Mouse (Mus musculus): Measurements from ENCODE around the gene Asphd1. TPM values are rescaled to one million over a fixed set of nuclear protein-coding genes. Genes with fewer than 3 reads are reported as not detected.
A peak's percentile ranks its signal among the peaks of the same experiment; 100 is the strongest.

The Asphd1 gene
- total RNA-seq (2015) (not detected in 2 replicates), total RNA-seq (2017) (not detected in 2 replicates)

GRCm38 (mm10) chr7:126949403-126949792 lies at the start of gene Asphd1:
TSS of gene Asphd1 (minus strand) at chr7:126949582.
- ATAC-seq (ENCODE audit: poor library complexity, severe bottlenecking) = no peak

- no peak for ATAC-seq (ENCODE audit: poor library complexity, severe bottlenecking)
Observed at GRCm38 (mm10) chr7:126996449-126996848, 47.1 kb upstream of the Asphd1 start.

GRCm38 (mm10) chr7:126988816-126989215 lies 39.4 kb upstream of the Asphd1 start:
- no peak for ATAC-seq (ENCODE audit: poor library complexity, severe bottlenecking)

- peak; percentile 52; the same call in 1 of the 2 replicates for ATAC-seq (ENCODE audit: poor library complexity, severe bottlenecking)
Observed at GRCm38 (mm10) chr7:126986319-126986718, 36.9 kb upstream of the Asphd1 start.

- ATAC-seq (ENCODE audit: poor library complexity, severe bottlenecking) = no peak
Observed at GRCm38 (mm10) chr7:126984667-126985444, 35.5 kb upstream of the Asphd1 start.

GRCm38 (mm10) chr7:126983113-126983512 lies 33.7 kb upstream of the Asphd1 start:
- ATAC-seq (ENCODE audit: poor library complexity, severe bottlenecking) = no peak

- no peak for ATAC-seq (ENCODE audit: poor library complexity, severe bottlenecking)
Observed at GRCm38 (mm10) chr7:126982054-126982453, 32.7 kb upstream of the Asphd1 start.

GRCm38 (mm10) chr7:126981601-126982000 lies 32.2 kb upstream of the Asphd1 start:
- no peak for ATAC-seq (ENCODE audit: poor library complexity, severe bottlenecking)

GRCm38 (mm10) chr7:126978841-126979240 lies 29.5 kb upstream of the Asphd1 start:
- no peak for ATAC-seq (ENCODE audit: poor library complexity, severe bottlenecking)

- ATAC-seq (ENCODE audit: poor library complexity, severe bottlenecking) = no peak
Observed at GRCm38 (mm10) chr7:126976878-126977459, 27.6 kb upstream of the Asphd1 start.

GRCm38 (mm10) chr7:126975950-126976866 lies 26.8 kb upstream of the Asphd1 start, which contains the start of gene Cdiptos:
TSS of gene Cdiptos (minus strand) at chr7:126976098.
- ATAC-seq (ENCODE audit: poor library complexity, severe bottlenecking) = peak; percentile 95

GRCm38 (mm10) chr7:126975893-126975949 lies 26.3 kb upstream of the Asphd1 start, which contains the start of gene Cdipt:
TSS of gene Cdipt (plus strand) at chr7:126975914.
- ATAC-seq (ENCODE audit: poor library complexity, severe bottlenecking) = no peak

- ATAC-seq (ENCODE audit: poor library complexity, severe bottlenecking) = peak; percentile 53
Observed at GRCm38 (mm10) chr7:126975493-126975892, 26.1 kb upstream of the Asphd1 start.

- no peak for ATAC-seq (ENCODE audit: poor library complexity, severe bottlenecking)
Observed at GRCm38 (mm10) chr7:126967361-126967760, 18.0 kb upstream of the Asphd1 start.

- no peak for ATAC-seq (ENCODE audit: poor library complexity, severe bottlenecking)
Observed at GRCm38 (mm10) chr7:126965568-126965967, 16.2 kb upstream of the Asphd1 start.

GRCm38 (mm10) chr7:126963548-126964286 lies 14.3 kb upstream of the Asphd1 start:
- ATAC-seq (ENCODE audit: poor library complexity, severe bottlenecking) = peak; percentile 40; the same call in 1 of the 2 replicates

GRCm38 (mm10) chr7:126961965-126962364 lies 12.6 kb upstream of the Asphd1 start:
- ATAC-seq (ENCODE audit: poor library complexity, severe bottlenecking) = no peak

GRCm38 (mm10) chr7:126961095-126961494 lies 11.7 kb upstream of the Asphd1 start:
- ATAC-seq (ENCODE audit: poor library complexity, severe bottlenecking) = no peak

- ATAC-seq (ENCODE audit: poor library complexity, severe bottlenecking) = peak; percentile 33
Observed at GRCm38 (mm10) chr7:126959780-126960179, 10.4 kb upstream of the Asphd1 start.

- ATAC-seq (ENCODE audit: poor library complexity, severe bottlenecking) = no peak
Observed at GRCm38 (mm10) chr7:126955125-126955524, 5.7 kb upstream of the Asphd1 start.

- no peak for ATAC-seq (ENCODE audit: poor library complexity, severe bottlenecking)
Observed at GRCm38 (mm10) chr7:126952646-126953045, 3.3 kb upstream of the Asphd1 start.

Measured in megakaryocyte, adult 5-6 weeks (primary cell).